Mouse (Mus musculus) CH12.LX (cell line): ENCODE measurements around the gene Armc8. TPM values are rescaled to one million over a fixed set of nuclear protein-coding genes. Genes with fewer than 3 reads are reported as not detected.

Source experiments
- DNase-seq: peaks from one replicate; pipeline ENCODE4 v3.0.0-alpha.2; 2013; ENCODE audit errors: extremely low read depth
- H3K27ac ChIP-seq: 2 replicates; pipeline ENCODE4 v1.5.1; 2012; ENCODE audit warnings: low read depth, mild to moderate bottlenecking, control low read depth, moderate library complexity; ENCODE audit not compliant: insufficient read depth
- H3K27me3 ChIP-seq: replicated peaks from 2 replicates; pipeline ENCODE3; 2012; ENCODE audit warnings: inconsistent platforms
- H3K36me3 ChIP-seq, 2 experiments: replicated peaks in 1 of 2; 2 replicates each; pipeline versions ENCODE3 to v1.6.1; 2012; ENCODE audit warnings: inconsistent platforms in 1 of 2, low read length in 1 of 2, mild to moderate bottlenecking in 1 of 2, mixed read lengths in 1 of 2, moderate library complexity in 1 of 2; ENCODE audit not compliant: control insufficient read depth in 1 of 2, insufficient read depth in 1 of 2
- H3K4me1 ChIP-seq, 2 experiments: 2 replicates each; pipeline ENCODE4 v1.6.1; 2012; ENCODE audit warnings: inconsistent platforms in 1 of 2, moderate library complexity in 1 of 2; ENCODE audit not compliant: insufficient read depth in 2 of 2, control insufficient read depth in 1 of 2
- H3K4me2 ChIP-seq: 2 replicates; pipeline ENCODE4 v1.6.1; 2012; ENCODE audit warnings: low read depth, mild to moderate bottlenecking, control low read depth; ENCODE audit not compliant: poor library complexity, insufficient read depth, severe bottlenecking
- H3K4me3 ChIP-seq, 3 experiments: fragments of 150-350 bp in 1 of 3; sonication (generic) in 1 of 3; replicated peaks in 1 of 3; 2 replicates each; pipeline versions ENCODE3 to v1.5.1; 2011 to 2012; ENCODE audit warnings: low read depth in 2 of 3, low read length in 2 of 3, mild to moderate bottlenecking in 2 of 3, moderate library complexity in 2 of 3, control low read depth in 1 of 3, improper control_type of control experiment in 1 of 3, inconsistent platforms in 1 of 3, mixed read lengths in 1 of 3; ENCODE audit not compliant: poor library complexity in 1 of 3
- H3K79me2 ChIP-seq: replicated peaks from 2 replicates; pipeline ENCODE4 v1.6.1; 2012; ENCODE audit warnings: mild to moderate bottlenecking, moderate library complexity; ENCODE audit not compliant: control insufficient read depth, poor library complexity, insufficient read depth, severe bottlenecking; ENCODE audit errors: extremely low read depth
- H3K9ac ChIP-seq: 2 replicates; pipeline ENCODE4 v1.6.1; 2012; ENCODE audit warnings: low read depth, mild to moderate bottlenecking, control low read depth, moderate library complexity; ENCODE audit not compliant: insufficient read depth
- H3K9me3 ChIP-seq: replicated peaks from 2 replicates; pipeline ENCODE3; 2012; ENCODE audit warnings: low read length, inconsistent platforms, mixed read lengths
- CHD2 ChIP-seq: IDR thresholded peaks from 2 replicates; pipeline ENCODE4 v1.6.1; 2011; ENCODE audit warnings: low read length, improper control_type of control experiment
- CTCF ChIP-seq, 2 experiments: IDR thresholded peaks in 1 of 2; conservative IDR thresholded peaks in 1 of 2; 2 replicates each; pipeline ENCODE4 v1.5.1; 2011 to 2012; ENCODE audit warnings: low read depth in 2 of 2, low read length in 2 of 2, improper control_type of control experiment in 1 of 2, inconsistent platforms in 1 of 2, mild to moderate bottlenecking in 1 of 2, moderate library complexity in 1 of 2
- EP300 ChIP-seq: IDR thresholded peaks from 2 replicates; pipeline ENCODE4 v1.6.1; 2011; ENCODE audit warnings: low read length, improper control_type of control experiment
- HCFC1 ChIP-seq: IDR thresholded peaks from 2 replicates; pipeline ENCODE4 v1.6.1; 2012; ENCODE audit warnings: low read depth, mild to moderate bottlenecking, inconsistent platforms, low read length, improper control_type of control experiment
- IRF4 ChIP-seq: IDR thresholded peaks from 2 replicates; pipeline ENCODE4 v1.6.1; 2014; ENCODE audit warnings: low read depth, mild to moderate bottlenecking, inconsistent platforms, low read length, improper control_type of control experiment
- JUND ChIP-seq: conservative IDR thresholded peaks from 2 replicates; pipeline ENCODE4 v1.6.1; 2011; ENCODE audit warnings: low read depth, low read length, improper control_type of control experiment
- KAT2A ChIP-seq: IDR thresholded peaks from 2 replicates; pipeline ENCODE4 v1.6.1; 2012; ENCODE audit warnings: low read length, improper control_type of control experiment, inconsistent platforms; ENCODE audit not compliant: insufficient replicate concordance
- MAFK ChIP-seq: IDR thresholded peaks from 2 replicates; pipeline ENCODE4 v1.6.1; 2011; ENCODE audit warnings: low read length, improper control_type of control experiment; ENCODE audit not compliant: insufficient replicate concordance
- MAZ ChIP-seq: IDR thresholded peaks from 2 replicates; pipeline ENCODE4 v1.6.1; 2012; ENCODE audit warnings: low read depth, mild to moderate bottlenecking, inconsistent platforms, low read length, improper control_type of control experiment, moderate library complexity
- MEF2A ChIP-seq: IDR thresholded peaks from 2 replicates; pipeline ENCODE4 v1.6.1; 2014; ENCODE audit warnings: low read depth, mild to moderate bottlenecking, inconsistent platforms, low read length, improper control_type of control experiment, borderline replicate concordance
- MYC ChIP-seq: IDR thresholded peaks from 2 replicates; pipeline ENCODE4 v1.6.1; 2011; ENCODE audit warnings: low read depth, mild to moderate bottlenecking, improper control_type of control experiment, low read length
- NELFE ChIP-seq: IDR thresholded peaks from 2 replicates; pipeline ENCODE4 v1.6.1; 2011; ENCODE audit warnings: low read depth, low read length, improper control_type of control experiment
- RAD21 ChIP-seq: IDR thresholded peaks from 2 replicates; pipeline ENCODE4 v1.6.1; 2011; ENCODE audit warnings: low read depth, mild to moderate bottlenecking, low read length, improper control_type of control experiment, moderate library complexity
- RCOR1 ChIP-seq: conservative IDR thresholded peaks from 2 replicates; pipeline ENCODE4 v1.6.1; 2012; ENCODE audit warnings: low read depth, mild to moderate bottlenecking, inconsistent platforms, low read length, improper control_type of control experiment
- SIN3A ChIP-seq: IDR thresholded peaks from 2 replicates; pipeline ENCODE4 v1.6.1; 2012; ENCODE audit warnings: low read length, improper control_type of control experiment, inconsistent platforms
- SMC3 ChIP-seq: IDR thresholded peaks from 2 replicates; pipeline ENCODE4 v1.6.1; 2011; ENCODE audit warnings: low read depth, low read length, improper control_type of control experiment
- TBP ChIP-seq: conservative IDR thresholded peaks from 2 replicates; pipeline ENCODE4 v1.6.1; 2011; ENCODE audit warnings: low read depth, low read length, improper control_type of control experiment
- USF2 ChIP-seq: conservative IDR thresholded peaks from 2 replicates; pipeline ENCODE4 v1.6.1; 2011; ENCODE audit warnings: low read depth, low read length, improper control_type of control experiment
- ZC3H11A ChIP-seq: IDR thresholded peaks from 2 replicates; pipeline ENCODE4 v1.6.1; 2012; ENCODE audit warnings: low read depth, mild to moderate bottlenecking, inconsistent platforms, low read length, improper control_type of control experiment
- ZKSCAN1 ChIP-seq: IDR thresholded peaks from 2 replicates; pipeline ENCODE4 v1.6.1; 2012; ENCODE audit warnings: low read depth, inconsistent platforms, low read length, improper control_type of control experiment, borderline replicate concordance
- ZNF384 ChIP-seq: IDR thresholded peaks from 2 replicates; pipeline ENCODE4 v1.6.1; 2012; ENCODE audit warnings: low read depth, low read length, improper control_type of control experiment, inconsistent platforms
- dilution Hi-C: fragments of 300-500 bp; cut with MboI; formaldehyde crosslinking; loops from 2 replicates; pipeline ENCODE4 v1.14.3; 2020; ENCODE audit warnings: low sequenced_read_pairs; ENCODE audit not compliant: extremely low pct_unique_long_range_greater_than_20kb, extremely low pct_ligation_motif_present
- in situ Hi-C: fragments of 300-500 bp; cut with MboI; formaldehyde crosslinking; loops from 3 replicates; pipeline ENCODE4 v1.14.3; 2019; ENCODE audit warnings: low sequenced_read_pairs, low pct_ligation_motif_present, low pct_unique_long_range_greater_than_20kb, mixed read lengths
- polyA plus RNA-seq: library from polyadenylated mRNA; unstranded; fragments of >175 nt; gene quantifications from 2 replicates; pipeline ENCODE4 v1.2.1, GENCODE M21; 2012; ENCODE audit warnings: low read depth; ENCODE audit not compliant: insufficient read length
- total RNA-seq, 2 experiments: library from RNA; depleted of rRNA; stranded (reverse); fragments of 300-350 nt in 1 of 2; fragments of >200 nt in 1 of 2; gene quantifications; 2 replicates each; pipeline ENCODE4 v1.2.3; 2012 to 2014

Armc8 gene
- total and polyA plus RNA-seq, 3 experiments, result 9.3 to 16.9 (median 15.3) TPM

GRCm38 (mm10) chr9:99554052-99554451, 14.6 kb downstream of the Armc8 start:
- Histone ChIP-seq H3K27ac (no peak overlapping the region), H3K4me1 (no peaks in the 10 kb centered on the region)
- in situ Hi-C loops, result no loop called here

GRCm38 (mm10) chr9:99553049-99553448, 15.7 kb downstream of the Armc8 start:
- H3K27ac ChIP-seq, result no peak overlapping the region
- peaks cover 11% of the 10 kb centered on the region; the same call in 1 of the 2 replicates for H3K79me2 ChIP-seq
- no peak overlapping the region for H3K4me3 ChIP-seq
- peaks cover 0 to 20% of the 10 kb centered on the region in 2 experiments for H3K36me3 ChIP-seq
- in situ Hi-C loops (no loop called here), dilution Hi-C loops (no loop called here)
- no peak overlapping the region for H3K4me2 ChIP-seq
- no peak for TF ChIP-seq SMC3
- no peak for TF ChIP-seq RCOR1
- no peak for TF ChIP-seq RAD21
- no peak for TF ChIP-seq MAZ
- TF ChIP-seq JUND, result no peak
- no peak for TF ChIP-seq USF2
- no peak for TF ChIP-seq IRF4
- H3K4me1 ChIP-seq, result no peaks in the 10 kb centered on the region
- no peaks in the 10 kb centered on the region for H3K27me3 ChIP-seq
- no peak overlapping the region for H3K9ac ChIP-seq
- no peak for DNase-seq
- no peaks in the 10 kb centered on the region for H3K9me3 ChIP-seq

More at GRCm38 (mm10) chr9:99554052-99554451, 14.6 kb downstream of the Armc8 start:
- H3K9ac ChIP-seq, result no peak overlapping the region
- no peaks in the 10 kb centered on the region for H3K27me3 ChIP-seq
- H3K4me2 ChIP-seq, result no peak overlapping the region
- H3K9me3 ChIP-seq, result no peaks in the 10 kb centered on the region
- peaks cover 13% of the 10 kb centered on the region; the same call in 1 of the 2 replicates for H3K79me2 ChIP-seq
- dilution Hi-C loops, result no loop called here
- TF ChIP-seq HCFC1, result no peak
- TF ChIP-seq MYC, result no peak
- TF ChIP-seq CHD2, result no peak
- no peak for TF ChIP-seq MAFK
- TF ChIP-seq NELFE, result no peak
- TF ChIP-seq ZKSCAN1, result no peak
- no peak for TF ChIP-seq MEF2A
- no peak for DNase-seq
- H3K4me3 ChIP-seq, result no peak overlapping the region
- peaks cover 0 to 19% of the 10 kb centered on the region in 2 experiments for H3K36me3 ChIP-seq

- dilution Hi-C loops, result no loop called here
Observed at GRCm38 (mm10) chr9:99552068-99552467, 16.6 kb downstream of the Armc8 start.

More at GRCm38 (mm10) chr9:99552068-99552467, 16.6 kb downstream of the Armc8 start:
- TF ChIP-seq CTCF (conservative IDR thresholded peaks at IDR 0.05 in 1 of 2, IDR thresholded peaks at IDR 0.05 in 1 of 2; ENCODE audit: low read depth in 2 of 2, low read length in 2 of 2) (no peak), MAFK (no peak), IRF4 (no peak), SIN3A (no peak), EP300 (no peak), ZNF384 (no peak), MEF2A (no peak), NELFE (no peak), KAT2A (no peak), ZC3H11A (no peak), TBP (no peak), USF2 (no peak), HCFC1 (no peak), RCOR1 (no peak)
- TF ChIP-seq, all 38 proteins: peak for 0
- Histone ChIP-seq H3K4me2 (no peak overlapping the region), H3K9ac (no peak overlapping the region), H3K27ac (no peak overlapping the region), H3K4me1 (no peaks in the 10 kb centered on the region), H3K27me3 (no peaks in the 10 kb centered on the region), H3K79me2 (peaks cover 7% of the 10 kb centered on the region; the same call in 1 of the 2 replicates), H3K36me3 (peaks cover 0 to 22% of the 10 kb centered on the region in 2 experiments), H3K4me3 (no peak overlapping the region), H3K9me3 (no peaks in the 10 kb centered on the region)
- in situ Hi-C loops, result no loop called here
- DNase-seq, result no peak
